Mouse (Mus musculus) CD4-positive, CD25-positive, alpha-beta regulatory T cell, adult 4 months (primary cell): ENCODE results near the gene Tnfaip6. TPM values are rescaled to one million over a fixed set of nuclear protein-coding genes. Genes with fewer than 3 reads are reported as not detected.
"Not testable (repeated sequence)": the region's sequence is repeated elsewhere in the genome, so short reads cannot be mapped to it uniquely, and the experiment has no call there.

Source experiments
- ATAC-seq: one replicate; pipeline ENCODE4 v1.8.0; 2017
- polyA plus RNA-seq, 2 experiments: library from polyadenylated mRNA; unstranded; fragments of 100-300 nt; shearing (Covaris generic); gene quantifications; one replicate each; pipeline ENCODE4 v1.2.1; 2017

Gene Tnfaip6
- polyA plus RNA-seq, result not detected

DNA sequence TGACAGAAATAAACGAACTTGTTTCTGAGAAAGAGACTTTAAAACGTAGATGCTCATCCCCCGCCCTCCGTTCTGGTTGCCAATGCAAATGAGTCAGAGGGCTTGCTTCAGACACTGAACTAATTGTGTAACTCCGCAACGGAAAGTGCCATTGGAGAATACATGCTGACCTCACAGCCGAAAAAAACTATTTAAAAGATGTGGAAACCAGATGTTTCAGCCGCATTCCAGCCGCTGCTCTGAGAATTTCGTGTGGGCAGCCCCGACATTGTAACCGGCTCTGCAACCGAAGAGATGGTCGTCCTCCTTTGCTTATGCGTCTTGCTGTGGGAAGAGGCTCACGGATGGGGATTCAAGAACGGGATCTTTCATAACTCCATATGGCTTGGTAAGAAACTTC, at the start of gene Tnfaip6:
Tnfaip6 (plus strand) TSS at position 128 of the 400 bp plus-strand sequence.
- ATAC-seq, result no peak

DNA sequence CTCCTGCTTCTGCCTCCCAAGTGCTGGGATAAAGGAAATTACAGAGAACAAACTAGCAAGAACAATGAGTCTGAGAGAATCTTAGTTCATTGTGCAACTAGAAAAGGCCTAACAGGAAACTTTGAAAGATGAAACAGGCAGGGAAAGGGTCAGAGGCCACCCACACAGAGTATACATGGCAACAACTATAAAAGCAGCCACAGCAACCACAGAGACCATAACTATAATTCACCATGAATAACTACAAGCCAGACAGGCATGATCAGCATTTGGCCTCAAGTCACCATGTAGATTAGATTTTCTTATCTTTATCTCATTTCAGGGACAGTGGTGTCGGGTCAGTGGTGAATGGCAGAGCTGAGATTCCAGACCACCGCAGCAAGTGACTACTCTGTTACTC, 48.2 kb upstream of the Tnfaip6 start:
- no peak for ATAC-seq

DNA sequence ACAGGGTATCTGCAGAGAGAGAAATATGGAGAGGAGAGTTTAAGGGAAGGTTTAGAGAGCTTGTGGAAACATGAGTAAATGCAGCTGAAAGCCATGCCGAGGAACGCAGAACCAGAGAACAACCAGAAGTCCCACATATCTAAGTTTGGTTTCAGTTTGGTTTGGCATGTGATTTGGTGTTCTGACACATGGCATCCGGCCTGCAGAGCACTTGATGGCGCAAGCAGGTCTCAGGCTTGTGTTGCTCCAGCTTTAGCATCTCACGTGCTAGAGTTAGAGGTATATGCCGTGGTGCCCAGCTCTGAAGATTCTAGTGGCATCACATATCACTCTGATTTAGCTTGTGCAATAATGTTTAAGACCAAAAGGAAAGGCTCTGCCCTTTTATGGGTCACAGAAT, 46.4 kb upstream of the Tnfaip6 start:
- no peak for ATAC-seq

DNA sequence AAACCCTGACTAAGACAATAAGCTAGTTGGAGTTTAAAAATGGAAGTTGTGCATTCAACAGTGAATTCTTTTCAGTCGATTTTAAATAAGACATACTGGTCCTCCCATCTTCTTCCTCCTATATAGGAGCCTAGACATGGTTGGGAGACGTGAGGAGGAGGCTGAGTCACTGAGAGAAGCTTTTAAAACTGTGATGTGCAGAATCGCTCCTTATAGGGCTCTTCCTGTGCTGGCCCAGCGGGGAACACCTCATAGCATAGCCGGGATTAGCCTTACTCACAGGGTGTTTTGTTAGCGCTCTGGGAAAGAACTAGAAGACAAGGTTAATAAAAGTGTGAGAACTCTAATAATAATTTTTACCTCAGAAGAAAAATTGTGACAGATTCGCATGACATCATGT, 37.8 kb upstream of the Tnfaip6 start:
- ATAC-seq, result no peak

DNA sequence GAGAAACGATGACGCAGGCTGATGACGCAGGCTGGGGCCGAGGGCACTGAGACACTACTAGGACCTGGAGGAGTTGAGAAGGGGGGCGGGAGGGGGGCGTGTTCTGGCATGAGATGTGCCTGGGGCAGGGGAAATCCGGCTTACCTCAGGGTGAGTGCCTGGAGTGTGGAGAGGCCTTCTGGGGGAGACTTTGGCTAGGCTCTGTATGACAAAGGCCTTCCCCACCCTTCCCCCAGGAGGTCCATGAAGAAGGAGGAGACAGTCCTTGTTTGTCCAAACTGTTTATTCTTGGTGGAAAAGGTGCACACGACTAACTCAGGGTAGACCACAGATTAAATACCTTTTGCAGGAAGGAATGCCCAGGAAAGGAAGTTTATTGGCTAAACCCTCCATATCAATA, 36.3 kb upstream of the Tnfaip6 start:
- no peak for ATAC-seq

DNA sequence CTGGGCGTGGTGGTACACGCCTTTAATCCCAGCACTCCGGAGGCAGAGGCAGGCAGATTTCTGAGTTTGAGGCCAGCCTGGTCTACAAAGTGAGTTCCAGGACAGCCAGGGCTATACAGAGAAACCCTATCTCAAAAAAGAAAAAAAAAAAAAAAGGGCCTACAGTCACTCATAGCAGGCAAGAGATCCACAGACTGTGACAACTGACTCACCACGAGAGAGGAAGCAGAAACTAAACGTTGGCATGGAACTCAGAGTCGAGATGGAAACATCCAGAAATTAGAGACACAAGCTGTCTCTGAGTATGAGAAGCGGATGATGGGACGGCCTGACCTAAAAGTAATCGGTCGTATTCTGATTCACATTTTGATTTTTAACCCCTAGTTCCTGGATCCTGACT, 35.5 kb upstream of the Tnfaip6 start:
- not testable (repeated sequence) for ATAC-seq

DNA sequence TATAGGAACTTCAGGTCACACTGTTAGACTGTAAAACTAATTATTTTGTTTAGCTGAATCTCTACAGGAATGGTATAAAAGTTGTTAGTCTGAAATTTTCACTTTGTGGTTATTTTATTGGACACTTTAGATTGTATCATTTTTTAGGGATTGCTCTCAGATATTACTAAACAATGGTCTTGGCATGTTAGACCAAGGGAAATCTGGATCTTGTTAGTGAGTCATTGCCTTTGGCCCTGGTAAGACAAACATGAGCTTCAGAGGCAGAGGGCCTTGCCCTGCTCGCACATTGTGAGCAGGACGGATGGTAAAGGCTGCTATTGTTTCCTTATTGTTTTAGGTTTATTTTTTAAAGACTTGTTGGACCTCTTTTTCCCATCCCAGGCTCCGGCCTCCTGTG, 31.4 kb upstream of the Tnfaip6 start:
- ATAC-seq, result no peak

DNA sequence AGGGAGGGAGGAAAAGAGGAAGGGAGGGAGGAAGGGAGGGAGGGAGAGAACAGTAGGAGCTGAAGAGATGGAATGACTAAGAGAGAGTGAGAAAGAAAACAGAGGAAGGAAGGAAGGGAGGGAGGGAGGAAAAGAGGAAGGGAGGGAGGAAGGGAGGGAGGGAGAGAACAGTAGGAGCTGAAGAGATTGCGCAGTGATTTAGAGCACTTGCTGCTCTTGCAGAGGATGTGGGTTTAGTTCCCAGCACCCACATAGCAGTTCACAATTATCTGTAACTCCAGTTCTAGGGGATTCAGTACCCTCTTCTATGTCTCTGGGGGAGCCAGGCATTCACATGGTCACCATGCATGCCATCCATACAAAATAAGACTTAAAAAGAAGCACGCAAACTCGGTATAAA, 26.0 kb upstream of the Tnfaip6 start:
- not testable (repeated sequence) for ATAC-seq

DNA sequence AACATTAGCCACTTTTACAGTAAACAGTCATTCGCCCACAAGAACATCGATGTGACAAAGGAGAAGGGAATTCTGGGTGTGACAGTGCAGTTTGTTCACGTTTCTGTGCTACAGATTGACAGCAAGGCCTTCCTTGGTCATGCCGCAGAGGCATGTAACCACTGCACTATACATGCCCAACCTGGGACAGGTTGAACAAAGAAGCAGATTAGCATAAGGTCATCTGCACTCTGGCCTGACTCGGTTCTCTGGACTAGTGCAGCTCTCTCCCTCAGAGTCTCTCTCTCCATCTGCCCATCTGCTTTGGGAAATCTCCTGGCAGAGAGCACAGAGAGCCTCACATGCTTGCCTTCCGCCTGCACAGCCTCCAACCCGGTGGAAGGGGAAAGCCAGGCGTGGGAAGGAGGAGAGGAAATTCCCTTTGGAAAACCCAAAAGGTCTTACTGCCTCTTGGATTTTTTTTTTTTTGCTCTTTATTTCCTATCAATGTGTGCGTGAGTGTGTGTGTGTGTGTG, 24.4 kb upstream of the Tnfaip6 start:
- ATAC-seq, result no peak

DNA sequence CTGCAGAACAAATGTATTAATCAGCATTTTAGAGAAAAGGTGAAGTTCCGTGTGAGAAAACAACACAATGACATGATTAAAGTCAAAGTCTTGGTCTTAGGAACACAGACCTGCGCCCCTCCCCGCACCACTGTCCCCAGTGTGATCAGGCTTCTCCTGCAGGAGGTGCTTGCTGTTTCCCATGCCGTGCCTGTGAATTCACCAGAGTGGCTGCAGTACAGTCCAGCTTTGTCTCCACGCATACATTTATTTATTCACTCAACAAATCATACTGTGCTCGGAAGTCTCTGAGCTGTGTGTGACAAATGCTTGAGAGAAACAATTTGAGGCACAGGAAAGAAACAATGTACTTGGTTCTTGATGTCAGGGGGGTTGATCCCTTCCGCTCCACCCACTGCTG, 21.4 kb upstream of the Tnfaip6 start:
- no peak for ATAC-seq

DNA sequence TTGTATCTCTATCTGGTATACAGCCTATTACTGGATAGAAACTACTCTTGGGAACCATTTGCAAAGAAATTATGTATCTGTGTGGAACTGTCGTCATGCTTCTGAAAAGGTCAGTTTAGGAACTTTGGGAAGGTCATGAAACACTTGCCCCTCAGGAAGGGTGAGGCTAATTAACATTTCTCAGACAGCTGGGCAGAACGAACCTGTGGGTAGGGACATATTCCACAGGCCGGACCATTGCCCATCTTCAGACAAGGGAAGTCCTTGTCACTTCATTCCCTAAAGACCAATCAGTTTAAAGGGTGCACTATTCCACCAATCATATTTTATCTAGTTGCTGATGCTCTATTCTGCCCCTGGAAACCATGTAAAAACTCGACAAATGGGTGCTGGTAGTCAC, 10.7 kb upstream of the Tnfaip6 start:
- no peak for ATAC-seq

DNA sequence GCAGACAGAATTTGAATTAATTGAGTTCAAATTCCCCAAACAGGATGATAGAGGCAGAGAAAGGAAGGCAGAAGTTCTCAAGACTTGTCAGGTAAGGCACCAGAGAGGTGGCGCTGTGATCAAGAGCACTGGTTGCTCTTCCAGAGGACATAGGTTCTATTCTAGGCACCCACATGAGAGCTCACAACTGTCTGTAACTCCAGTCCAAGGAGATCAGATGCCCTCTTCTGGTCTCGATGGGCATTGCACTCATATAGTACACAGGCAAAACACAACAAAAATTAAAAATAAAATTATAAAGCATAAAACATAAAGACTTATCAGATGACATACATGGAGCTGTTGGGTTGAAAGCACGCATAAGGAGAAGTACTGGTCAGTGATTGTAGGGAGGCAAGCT, 8.4 kb upstream of the Tnfaip6 start:
- no peak for ATAC-seq

DNA sequence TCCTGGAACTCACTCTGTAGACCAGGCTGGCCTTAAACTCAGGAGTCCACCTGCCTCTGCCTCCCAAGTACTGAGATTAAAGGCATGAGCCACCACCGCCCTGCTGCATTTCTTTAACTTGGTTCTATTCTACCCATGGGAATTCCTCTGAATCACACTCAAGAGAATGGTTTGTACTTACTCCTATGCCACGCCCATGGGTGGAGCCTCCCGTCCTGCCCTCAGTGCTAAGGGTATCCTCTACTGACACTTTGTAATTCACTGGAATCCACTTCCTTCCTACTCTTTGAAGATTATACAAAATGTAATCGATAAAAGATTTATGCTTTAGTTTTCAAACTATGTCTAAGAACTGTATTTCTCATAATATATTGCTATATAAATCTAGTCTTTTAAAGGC, 6.3 kb upstream of the Tnfaip6 start:
- ATAC-seq, result no peak

DNA sequence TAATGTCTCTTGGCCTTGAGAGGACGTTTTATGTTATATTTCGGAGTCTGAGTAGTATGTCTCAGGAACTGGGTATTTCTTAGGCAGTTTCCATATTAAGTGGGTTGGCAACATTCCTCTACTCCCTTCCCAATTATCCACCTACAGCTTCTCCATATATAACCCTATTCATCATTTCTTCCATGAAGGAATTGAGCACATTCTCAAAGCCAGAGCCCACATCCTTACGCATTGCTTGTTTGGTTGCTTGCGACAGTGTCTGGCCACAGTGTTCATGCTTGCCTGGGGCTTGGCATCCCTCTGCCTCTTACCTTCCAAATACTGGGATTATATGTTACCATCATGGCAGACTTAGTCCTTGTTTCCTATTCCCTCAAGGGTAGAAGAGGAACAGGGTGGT, 3.2 kb upstream of the Tnfaip6 start:
- no peak for ATAC-seq

DNA sequence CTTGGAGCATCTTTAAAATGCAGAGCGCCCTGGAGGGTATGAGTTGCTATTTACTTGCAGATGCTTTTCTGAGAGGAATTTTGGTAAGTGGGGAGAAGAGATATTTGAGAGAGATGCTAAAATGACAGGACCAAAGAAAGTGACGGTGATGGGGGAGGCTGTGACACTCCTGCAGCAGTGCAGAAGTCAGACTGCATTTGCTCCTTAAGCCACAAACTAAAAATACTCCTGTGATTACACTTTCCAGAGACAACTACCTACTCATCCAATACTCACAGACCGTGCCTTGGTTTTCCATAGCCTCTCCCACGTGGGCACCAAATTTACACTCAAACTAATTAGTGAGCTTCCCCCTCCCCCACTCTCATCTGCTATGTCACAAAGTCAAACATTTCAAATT, 2.7 kb upstream of the Tnfaip6 start:
- ATAC-seq, result no peak

DNA sequence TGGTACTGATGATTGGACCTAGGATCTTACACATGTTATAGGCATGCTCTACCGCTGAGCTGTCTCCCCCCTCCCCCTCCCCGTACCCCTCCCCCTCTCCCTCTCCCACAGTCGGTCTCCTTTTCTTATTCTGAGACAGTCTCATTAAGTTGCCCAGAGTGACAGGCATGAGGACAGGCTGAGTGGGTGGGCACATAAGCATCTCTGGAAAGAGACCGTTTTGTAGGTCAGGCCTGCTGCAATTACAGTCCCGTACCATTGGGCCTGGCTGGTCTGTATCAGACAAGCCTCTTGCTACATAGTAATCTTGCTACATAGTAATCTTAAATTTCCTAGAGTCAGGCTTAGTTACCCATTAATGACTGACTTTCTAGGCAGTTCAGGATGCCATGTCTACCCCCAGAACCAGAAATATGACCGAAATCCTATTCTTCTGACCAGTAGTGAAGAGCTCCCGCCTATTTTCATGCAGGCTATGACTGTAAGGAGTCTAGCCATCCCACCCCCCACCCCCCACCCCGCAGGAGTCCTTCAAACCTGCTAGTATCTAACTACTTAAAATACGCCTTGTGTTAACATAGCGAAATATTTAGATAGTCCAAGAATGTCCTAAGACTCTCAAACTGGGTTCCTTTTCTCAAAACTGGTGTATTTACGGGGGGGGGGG, 747 bp upstream of the Tnfaip6 start:
- ATAC-seq, result no peak

DNA sequence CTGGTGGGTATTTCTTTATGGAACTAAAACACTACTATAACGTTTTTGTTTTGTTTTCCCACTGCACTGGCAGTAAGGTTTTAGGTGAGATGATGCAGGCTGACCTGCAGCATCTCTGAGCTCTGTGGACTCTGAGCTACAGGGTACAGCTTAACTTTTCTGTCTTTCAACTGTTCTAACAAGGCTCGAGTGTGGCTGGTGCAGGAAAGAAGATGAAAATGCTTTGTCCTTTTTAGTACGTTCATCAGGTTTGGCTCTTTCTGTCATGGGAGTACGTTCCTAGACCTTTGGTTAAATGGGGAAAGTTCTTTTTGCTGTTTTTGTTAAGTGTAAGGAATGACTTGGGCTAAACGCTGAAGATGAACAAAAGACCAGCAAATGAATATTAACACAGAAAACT, 749 bp downstream of the Tnfaip6 start:
- no peak for ATAC-seq

DNA sequence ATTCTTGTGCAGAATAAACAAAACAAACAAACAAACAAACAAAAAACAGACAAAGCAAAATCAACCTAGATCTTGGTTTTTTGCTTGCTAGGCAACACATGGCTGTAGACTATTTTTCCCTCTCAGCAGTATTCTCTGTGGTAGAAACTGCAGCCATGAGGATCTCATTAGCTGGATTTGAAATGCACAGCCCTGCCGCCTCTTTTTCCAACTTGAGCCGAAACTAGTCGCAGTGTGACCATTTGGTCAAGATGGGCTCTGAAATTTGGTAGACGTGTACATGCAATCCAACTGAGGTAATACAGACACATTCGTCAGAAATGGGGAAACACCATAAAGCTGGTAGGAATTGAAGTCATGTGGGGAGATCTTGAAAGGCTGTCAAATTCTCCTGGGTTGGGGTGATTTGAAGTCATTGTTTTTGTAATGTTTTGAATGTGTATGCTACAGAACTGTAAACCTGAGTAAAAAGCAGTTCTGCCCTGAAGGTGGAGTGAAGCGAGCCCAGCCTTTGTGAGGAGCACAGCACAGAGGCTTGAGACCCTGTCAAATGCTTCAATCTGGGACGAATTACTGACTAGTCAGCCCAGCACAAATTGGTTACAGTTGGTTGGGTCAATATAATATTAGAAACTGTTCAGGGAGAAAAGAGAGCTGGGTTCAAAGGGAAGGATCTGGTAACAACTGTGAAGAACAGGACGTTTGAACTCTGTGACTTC, 1.4 kb downstream of the Tnfaip6 start:
- no peak for ATAC-seq

DNA sequence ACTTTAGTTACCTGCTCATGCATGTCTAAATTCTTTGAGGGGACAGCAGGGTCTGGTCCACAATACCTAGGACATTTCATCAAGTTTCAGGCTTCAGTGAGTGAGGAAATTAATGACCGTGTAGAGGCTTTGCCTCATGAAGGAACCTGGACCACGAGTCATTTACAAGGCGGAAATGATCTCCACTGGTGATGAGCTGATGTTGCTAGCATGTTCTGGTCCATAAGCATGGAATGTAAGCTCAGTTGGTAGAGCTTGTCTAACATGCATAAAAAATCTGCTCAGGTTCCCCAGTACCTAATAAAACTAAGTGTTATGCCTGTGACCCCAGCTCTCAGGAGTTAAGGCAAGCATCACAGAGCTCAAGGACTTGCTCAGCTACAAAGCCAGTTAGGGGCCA, 4.3 kb downstream of the Tnfaip6 start:
- ATAC-seq, result no peak

DNA sequence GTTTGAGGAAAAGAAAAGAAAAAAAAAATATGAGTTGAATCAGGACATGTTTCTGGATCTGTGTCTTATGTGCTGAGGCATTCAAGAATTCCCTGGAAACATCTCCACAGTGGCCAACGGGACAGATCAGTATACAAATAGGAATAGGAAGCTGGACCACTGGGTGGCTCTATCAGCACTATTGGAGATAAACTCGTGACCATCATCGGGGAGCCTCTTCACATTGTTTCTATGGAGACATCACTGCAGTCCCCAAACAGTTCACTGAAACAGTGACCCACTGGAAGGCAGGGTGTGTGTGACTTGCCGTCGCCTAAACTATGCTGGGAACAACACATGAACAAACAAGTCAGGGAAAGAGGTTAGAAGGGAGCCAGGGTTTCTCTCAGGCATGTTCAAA, 4.9 kb downstream of the Tnfaip6 start:
- no peak for ATAC-seq

DNA sequence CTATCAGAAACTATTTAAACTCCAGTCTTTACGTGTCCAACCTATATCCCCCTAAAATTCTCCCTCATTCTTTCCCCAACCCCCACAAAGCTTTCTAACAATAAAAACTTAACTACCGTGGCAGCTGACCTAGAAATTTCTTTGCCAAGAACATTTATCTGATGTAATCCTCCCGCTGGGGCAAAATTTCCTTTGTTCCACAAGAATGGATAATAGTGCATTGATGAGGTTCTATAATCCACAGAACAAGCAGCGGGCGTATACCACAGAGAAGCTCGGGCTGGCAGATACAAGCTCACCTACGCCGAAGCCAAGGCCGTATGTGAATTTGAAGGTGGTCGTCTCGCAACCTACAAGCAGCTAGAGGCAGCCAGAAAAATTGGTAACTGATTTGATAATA, 5.7 kb downstream of the Tnfaip6 start:
- no peak for ATAC-seq

DNA sequence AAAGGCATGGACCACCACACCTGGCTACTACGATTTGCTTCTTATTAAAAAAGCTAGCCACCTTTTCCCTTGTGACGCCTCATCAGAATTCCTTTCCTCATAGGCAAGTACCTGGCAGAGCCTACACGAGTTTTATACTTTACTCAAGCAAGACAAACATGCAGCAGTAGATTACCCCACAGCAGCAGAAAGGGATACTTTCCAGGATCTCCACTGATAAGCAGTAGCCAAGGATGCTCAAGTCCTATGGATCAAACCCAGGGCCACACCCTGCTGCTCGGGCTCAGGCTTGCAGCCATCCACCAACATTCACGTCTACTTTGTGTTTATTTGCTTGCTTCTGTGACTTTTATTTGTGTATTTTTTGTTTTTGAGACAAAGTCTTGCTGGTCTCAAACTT, 8.2 kb downstream of the Tnfaip6 start:
- ATAC-seq, result no peak

DNA sequence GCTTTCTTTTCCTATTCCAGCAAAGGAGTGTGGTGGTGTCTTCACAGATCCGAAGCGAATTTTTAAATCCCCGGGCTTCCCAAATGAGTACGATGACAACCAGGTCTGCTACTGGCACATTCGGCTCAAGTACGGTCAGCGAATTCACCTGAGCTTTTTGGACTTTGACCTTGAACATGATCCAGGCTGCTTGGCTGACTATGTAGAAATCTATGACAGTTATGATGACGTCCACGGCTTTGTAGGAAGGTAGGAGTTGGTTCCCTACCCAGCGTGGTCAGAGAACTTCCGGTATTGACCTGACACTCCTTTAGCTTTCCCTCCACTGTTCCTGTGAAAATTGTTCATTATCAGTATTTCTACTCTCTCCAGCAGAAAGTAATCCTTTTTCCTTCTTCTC, 13.0 kb downstream of the Tnfaip6 start:
- ATAC-seq, result no peak

DNA sequence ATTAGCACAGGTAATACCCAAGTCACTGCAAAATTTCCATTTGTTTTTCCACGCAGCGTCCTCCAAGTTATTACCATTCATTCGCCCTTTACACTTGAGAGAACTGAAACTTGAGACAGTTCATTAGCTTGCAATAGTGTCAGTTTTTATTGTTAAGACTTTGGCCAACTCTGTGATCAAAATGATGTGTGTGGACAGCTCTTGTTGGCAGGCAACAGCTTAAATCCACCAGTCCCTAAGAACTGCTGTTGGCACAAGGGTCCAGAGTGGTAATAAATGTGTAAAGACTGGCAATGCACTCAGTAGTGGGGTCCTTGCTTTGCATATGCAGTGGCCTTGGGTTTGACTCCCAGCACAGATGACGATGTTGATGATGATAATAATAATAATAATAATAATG, 14.5 kb downstream of the Tnfaip6 start:
- ATAC-seq, result no peak

DNA sequence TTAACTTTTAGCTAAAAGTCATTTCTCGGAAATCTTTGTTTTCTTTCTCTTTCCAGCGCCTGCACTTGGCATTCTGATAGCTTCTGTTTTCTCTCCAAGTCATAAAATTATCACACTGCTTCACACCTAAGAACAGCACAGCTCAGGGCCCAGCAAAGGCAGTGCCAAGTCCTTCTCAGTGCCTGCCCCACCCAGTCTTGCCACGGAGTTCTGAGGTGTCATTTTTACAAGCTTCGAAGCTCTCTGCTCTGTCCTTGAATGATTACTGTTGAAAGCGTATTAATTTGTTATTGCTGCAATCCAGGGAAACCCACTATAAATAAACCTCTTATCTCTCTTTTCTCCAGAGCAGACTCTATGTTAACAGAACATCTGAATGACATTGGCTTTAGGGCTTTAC, 15.7 kb downstream of the Tnfaip6 start:
- ATAC-seq, result no peak
